Mouse (Mus musculus): ENCODE data around the gene Ift80.
"Not testable (repeated sequence)": the region's sequence is repeated elsewhere in the genome, so short reads cannot be mapped to it uniquely, and the experiment has no call there.

Gene Ift80

GRCm38 (mm10) chr3:68980898-68981297, 23.5 kb downstream of the Ift80 start:
- peak; percentile 39 for DNase-seq

GRCm38 (mm10) chr3:68979187-68979586, 25.2 kb downstream of the Ift80 start:
- DNase-seq: no peak

DNA sequence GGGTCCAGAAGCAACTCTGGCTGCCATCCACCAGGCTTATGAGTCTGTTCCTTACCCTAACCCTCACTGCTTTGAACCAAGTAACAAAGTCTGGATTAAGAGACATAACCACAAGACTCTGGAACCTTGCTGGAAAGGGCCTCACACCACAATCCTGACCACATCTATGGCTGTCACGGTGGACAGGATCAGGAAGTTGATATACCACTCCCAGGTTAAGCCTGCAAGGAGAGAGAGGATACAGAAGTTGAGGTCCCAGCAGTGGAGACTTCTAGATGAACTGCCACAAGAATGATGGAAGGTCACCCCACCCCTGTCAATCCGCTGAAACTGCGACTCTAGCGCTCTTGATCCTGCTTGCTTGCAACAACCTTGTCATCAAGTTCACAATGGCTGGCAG, 26.7 kb downstream of the Ift80 start:
- no peak for DNase-seq

DNA sequence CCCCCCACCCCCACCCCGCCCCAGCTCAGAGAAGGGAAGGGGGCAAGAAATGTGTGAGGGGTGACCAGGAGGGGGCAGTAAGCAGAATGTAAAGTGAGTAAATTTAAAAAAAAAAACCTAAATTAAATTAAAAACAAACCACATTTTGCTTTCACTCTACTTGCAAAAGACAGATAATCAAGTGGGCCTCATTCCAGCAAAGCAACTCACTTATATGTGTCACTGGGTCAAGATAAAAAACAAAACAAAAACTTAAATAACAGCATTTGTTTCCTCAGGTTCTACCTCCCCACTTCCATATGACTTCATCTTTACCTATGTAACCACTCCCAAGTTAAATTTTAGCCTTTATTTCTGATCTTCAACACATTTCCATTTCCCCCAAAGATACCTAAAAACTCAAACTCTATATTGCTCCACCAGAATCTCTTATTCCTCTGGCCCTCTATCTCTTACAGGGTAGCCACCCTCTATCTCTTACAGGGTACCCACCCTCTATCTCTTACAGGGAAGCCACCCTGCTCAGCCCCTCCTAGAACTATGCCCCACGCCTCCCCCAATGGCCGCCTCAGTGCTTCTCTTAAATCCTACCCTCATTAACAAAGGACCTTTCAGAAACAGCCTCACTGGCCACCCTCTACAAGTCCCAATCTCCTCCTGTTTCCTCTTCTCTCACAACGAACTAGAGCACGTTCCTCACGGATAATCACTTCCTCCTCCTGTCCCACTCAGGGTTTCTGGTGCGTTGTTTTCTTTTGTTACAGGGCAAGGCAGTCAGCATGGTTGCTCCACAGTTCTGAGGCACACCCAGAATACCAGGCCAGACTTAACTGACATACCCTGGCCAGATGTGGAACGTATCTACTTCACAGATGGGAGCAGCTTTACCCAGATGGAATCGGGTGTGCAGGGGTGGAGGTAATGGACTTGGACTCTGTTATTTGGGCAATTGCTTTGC, 28.6 kb downstream of the Ift80 start:
- no peak for DNase-seq

DNA sequence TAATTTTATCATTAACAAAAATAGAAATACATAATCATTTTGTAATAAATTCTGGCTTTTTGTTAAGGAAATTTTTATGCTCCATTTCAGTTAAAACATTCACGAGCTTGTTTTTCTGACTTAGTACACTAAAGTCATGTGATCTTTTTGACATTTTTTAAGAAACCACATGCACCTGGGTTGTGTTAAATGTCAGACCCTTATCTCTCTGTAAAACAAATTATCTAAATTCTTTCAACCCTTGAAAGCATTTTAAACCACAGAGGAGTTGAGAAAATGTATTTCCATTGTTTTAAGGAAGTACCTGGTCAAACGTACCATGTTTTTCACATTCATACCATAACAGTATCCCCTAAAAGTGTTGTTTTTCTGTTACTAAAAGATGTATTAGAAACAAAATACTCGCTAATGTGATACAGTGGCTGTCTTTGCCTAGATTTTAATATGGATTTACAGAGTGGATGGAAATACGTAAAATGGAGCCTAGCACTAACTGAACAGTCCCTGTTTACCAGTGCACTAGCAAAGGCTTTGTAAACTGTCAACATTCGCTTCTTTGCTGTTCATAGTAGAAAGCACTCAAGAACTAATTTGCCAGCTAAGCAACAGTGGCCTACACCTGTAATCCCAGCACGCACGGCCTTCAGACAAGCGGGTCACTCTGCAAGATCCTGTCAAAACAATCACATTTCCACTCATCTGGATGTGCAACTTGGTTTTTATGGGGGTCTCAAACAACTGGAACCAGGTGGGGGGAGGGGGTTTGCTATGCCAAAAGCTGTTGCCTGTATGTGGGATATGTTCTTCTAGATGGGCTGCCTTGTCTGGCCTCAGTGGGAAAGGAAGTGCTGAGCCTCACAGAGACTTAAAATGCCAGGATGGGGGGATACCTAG, 29.5 kb downstream of the Ift80 start:
- DNase-seq: no peak

GRCm38 (mm10) chr3:68973574-68973973, 30.8 kb downstream of the Ift80 start:
- no peak for DNase-seq

GRCm38 (mm10) chr3:68969091-68969590, 35.2 kb downstream of the Ift80 start:
- no peak for DNase-seq

GRCm38 (mm10) chr3:68967404-68967803, 37.0 kb downstream of the Ift80 start:
- peak; percentile 64 for DNase-seq

DNA sequence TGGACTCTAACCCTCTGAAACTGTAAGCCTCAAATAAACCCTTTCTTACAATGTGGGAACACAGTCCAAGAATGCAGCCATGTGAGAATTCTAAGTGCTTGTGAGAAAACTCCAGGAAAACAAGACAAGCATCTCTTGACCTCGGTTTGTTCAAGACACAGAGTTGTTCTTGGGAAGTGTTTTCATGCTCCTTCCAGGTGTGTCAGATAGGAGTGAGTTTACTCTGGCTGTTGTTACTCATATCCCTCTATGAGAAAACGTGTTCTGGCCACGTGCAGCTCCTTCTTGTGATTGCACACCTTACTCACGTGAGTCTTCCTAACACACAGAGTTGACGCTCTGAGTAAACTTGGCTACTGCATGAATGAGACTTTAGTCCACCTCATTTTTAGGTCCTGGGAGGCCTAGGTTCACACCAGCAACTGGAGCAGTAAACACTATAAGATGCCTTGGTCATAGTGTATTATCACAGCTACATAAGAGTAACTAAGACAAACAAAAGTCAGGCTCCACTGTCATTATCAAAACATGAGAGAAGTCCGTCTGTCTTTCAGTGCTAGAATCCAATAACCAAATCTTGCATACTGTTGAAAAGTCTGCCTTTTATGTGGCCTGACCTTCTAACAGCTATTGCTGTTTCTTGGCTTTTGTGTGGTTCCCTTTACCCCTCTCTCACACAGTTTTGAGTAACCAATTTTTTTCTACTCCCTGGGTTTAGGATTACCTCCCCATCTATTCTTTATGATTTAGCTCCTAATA, 37.7 kb downstream of the Ift80 start:
- DNase-seq: peak; percentile 68

DNA sequence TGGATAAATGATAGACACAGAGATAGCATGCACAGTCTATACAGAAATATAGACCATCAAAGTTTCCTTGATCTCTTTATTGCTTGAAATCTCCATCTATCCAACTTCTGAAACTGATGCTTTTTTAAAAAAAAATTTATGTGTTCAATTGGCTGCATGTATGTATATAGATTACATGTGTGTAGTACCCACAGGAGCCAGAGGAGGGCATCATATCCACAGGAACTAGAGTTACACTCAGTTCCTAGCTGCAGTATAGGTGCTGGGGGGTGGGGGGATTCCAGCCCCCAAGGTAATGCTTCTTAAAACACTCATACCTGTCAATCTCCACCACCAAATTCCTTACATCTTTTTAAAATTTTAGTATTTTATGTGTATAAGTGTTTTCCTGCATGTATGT, 39.7 kb downstream of the Ift80 start:
- peak; percentile 65 for DNase-seq

DNA sequence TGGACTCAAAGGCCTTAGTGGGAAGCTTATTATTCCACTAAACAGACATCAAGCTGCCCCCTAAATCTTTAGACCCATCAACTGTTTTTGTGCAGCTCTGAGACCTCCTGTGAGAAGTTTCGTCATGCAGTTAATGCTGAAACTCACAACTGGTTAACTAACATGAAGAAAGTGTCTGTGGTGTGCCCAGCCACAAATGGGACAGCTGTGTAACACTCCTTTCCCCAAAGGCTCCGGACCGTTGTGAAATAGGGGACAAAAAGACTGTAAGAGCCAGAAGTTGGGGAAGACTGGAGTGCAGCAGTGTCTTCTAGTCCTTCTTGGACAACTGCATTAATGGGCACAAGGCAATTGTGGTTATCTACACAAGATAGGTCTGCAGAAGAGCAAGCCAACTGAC, 47.0 kb downstream of the Ift80 start:
- DNase-seq: no peak

GRCm38 (mm10) chr3:68956454-68956853, 47.9 kb downstream of the Ift80 start:
- DNase-seq: no peak

DNA sequence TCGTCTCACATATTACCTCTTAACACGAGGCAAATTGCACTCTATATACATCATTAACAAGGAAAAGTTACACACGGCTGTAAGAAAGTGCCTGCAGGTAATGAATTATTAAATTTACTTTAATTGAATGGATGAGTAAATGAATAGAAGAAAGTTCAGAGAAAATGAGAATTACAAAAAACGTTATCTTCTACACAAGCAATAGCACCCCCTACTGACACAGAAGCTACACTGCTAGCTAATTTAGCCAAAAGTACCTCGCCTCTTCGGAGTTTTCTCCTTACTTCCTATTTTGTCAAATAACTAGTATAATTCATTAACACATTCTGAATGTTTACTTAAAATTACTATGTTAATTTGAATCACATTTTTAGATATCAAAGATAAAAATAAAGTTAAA, 49.9 kb downstream of the Ift80 start:
- DNase-seq: peak; percentile 47

GRCm38 (mm10) chr3:68952707-68953106, 51.7 kb downstream of the Ift80 start:
- DNase-seq: no peak

DNA sequence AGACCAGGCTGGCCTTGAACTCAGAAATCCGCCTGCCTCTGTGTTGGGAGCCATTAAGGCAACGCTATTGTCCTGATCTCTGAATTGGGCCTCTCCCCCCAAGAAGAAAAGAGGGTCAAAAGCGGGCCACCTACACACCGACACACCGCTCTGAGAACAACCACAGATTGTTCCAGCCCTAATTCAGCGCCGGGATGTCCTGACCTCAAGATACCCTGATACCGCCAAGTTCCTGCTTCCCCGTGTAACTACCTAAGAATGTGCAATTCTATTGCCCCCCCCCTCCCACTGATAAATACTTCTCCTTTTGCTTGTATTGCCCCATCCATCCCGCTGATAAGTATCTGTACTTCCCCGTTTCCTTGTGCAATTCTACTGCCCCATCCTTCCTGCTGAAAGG, 52.4 kb downstream of the Ift80 start:
- DNase-seq: not testable (repeated sequence)

GRCm38 (mm10) chr3:68949381-68949780, 55.0 kb downstream of the Ift80 start:
- no peak for DNase-seq

DNA sequence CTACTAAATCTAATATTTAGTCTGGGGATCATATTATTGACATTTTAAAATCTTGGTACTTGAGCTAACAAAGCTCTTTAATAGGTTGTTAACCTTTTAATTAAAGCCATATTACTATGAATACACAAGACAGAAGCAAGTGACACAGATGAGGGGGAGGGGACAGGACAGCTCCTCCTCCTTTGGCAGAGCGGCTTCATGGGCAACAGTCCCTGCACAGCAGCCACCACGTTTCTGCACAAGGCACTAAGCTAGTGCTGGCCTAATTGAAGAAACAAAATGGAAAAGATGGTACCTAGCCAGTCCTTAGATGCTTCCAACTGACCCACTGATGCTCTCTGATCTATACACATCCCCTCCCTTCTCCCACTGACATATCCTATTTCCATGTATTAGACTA, 55.5 kb downstream of the Ift80 start:
- DNase-seq: no peak

GRCm38 (mm10) chr3:68941867-68942266, 62.5 kb downstream of the Ift80 start:
- DNase-seq: no peak

DNA sequence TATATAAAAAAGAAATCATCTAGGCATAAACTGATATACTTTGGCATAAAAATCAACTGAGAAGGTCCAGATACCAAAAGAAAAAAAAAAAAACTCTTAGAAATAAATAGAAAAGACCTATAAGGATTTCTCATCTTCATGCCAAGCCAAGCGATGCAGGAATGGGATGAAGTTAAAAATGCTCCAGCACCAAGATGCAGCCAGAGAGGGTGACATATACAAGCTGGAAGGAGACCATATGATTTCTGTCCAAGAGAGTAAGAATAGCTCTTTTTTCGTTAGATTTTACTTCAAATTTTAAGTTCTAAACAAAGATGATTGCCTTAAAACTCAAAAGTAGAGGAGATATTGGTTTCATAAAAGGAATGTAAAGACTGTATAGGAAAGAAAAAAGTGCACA, 64.1 kb downstream of the Ift80 start:
- no peak for DNase-seq

- DNase-seq: no peak
These were observed 65.1 kb downstream of the Ift80 start for GRCm38 (mm10) chr3:68939312-68939711.

DNA sequence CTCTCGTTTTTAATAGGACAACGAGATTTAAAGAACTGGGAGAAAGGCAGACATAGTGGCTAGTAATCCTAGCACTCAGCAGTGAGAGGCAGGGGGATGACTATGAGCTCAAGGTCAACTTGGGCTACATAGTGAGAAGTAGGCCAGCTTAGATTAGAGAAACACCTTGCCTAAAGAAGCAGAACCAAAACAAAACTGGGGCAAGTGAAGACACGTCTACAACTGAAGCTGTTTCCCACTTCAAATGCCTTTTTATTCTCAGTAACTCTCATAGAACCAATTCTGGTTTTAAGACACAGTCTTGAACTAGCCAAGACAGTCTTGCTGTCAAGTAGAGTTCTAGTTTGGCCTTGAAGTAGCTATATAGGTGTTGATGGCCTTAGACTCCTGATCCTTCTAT, 67.7 kb downstream of the Ift80 start:
- no peak for DNase-seq

DNA sequence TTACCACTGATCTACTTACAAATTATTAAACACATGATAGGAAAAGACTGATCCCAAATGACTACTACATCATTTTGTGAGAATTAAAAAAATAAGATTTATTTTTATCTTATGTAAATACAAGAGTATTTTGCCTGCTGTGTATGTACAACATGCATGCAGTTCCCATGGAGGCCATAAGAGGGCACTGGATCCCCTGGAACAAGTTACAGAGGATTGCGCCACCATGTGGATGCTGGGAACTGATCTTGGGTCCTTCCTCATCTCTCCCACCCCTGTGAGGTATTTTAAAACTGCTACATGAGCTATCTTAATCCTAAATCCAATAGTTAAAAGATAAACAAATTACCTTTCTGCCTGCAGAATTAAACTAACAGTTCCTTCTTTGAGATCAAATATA, 68.9 kb downstream of the Ift80 start:
- peak; percentile 15 for DNase-seq

DNA sequence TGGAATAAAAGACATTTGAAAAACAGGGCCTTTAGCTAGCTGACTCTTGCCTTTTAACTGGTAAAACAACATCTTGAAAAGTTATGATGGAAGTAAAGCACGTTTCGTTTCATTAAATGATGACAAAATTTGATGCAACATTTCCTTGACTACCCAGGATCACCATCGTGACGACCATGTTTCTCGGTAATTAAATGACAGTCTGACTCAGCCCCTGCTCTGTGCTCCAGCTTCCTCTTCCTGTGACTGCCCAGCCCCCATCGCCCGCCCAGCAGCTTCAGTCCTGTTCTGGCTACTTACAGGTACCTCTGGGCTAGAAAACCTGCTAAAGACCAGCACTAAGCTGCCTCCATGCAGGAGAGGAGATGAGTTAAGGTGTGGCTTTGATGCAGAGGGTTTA, 70.1 kb downstream of the Ift80 start:
- DNase-seq: no peak

Measured in lung, postnatal 36 days (tissue).